ENCODE assay signal across 8 mouse cellular contexts in the genomic region with DNA sequence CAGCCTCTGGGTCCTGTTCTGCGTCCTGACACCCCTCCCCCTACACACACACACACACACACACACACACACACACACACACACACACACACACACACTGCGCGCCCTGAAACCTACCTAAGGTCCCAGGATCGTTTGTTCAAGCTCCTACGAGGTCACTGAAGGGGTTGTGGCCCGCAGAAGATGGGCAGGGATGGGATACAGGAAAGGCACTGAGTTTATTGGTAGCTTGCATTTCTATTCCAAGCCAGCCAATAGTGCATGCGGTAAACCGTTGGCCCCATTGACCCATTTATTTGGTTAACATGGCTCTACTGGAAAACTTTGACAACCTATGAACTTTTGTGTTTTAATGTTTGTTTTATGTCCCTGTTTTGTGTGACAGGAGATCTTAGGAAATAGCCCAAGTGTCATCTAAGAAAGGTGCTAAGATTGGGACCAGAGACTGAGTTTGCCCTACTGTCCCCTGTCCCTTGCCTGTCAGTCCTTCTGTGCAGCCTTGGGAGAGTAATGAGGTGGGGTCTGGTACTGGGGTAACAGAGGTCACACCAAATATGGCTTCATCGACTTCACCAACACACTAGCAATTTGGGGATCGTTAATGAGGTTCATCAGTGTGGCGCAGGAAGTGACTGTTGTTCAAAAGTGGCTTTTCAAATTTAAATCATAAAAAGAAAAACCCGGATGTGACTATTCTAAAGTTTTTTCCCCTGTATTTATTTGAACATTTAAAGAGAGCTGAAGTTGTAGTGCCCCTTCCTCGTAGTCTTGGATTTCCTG. TPM values are rescaled to one million over a fixed set of nuclear protein-coding genes. Genes with fewer than 3 reads are reported as not detected.
DNase-seq lines count a peak whose midpoint lies in the region; ATAC-seq lines count a peak whose summit lies in the region.

No protein-coding gene starts in this region.

- H3K36me3 ChIP-seq in lung, embryonic 15.5 days, result 0 out of 2 replicates have a peak, but pooled peaks cover 4% of the 10 kb centered on the region
- peaks cover 44% of the 10 kb centered on the region for H3K36me3 ChIP-seq in erythroblast, embryonic 14.5 days (ENCODE audit: control insufficient read depth)
- peaks cover 10% of the 10 kb centered on the region; the same call in 1 of the 2 replicates for H3K36me3 ChIP-seq in limb, embryonic 13.5 days
- H3K36me3 ChIP-seq in neural tube, embryonic 12.5 days, result no peaks in the 10 kb centered on the region

- peak overlapping the region; percentile 96 for H3K27ac ChIP-seq in lung, embryonic 15.5 days
- H3K27ac ChIP-seq in limb, embryonic 13.5 days, result peak overlapping the region; percentile 90
- H3K27ac ChIP-seq in neural tube, embryonic 12.5 days, result peak overlapping the region; percentile 71; the same call in 1 of the 2 replicates

- 20% methylated on average over 13 of the region's 13 CpGs for WGBS in lung, embryonic 15.5 days
- 32% methylated on average over 13 of the region's 13 CpGs for WGBS in limb, embryonic 13.5 days
- 42% methylated on average over 13 of the region's 13 CpGs for WGBS in neural tube, embryonic 12.5 days

- H3K9me3 ChIP-seq in lung, embryonic 15.5 days, result no peaks in the 10 kb centered on the region
- peaks cover 3% of the 10 kb centered on the region for H3K9me3 ChIP-seq in erythroblast, embryonic 14.5 days (ENCODE audit: control insufficient read depth, low read length)
- no peaks in the 10 kb centered on the region for H3K9me3 ChIP-seq in limb, embryonic 13.5 days
- H3K9me3 ChIP-seq in neural tube, embryonic 12.5 days, result no peaks in the 10 kb centered on the region

- H3K4me3 ChIP-seq in lung, embryonic 15.5 days, result peak overlapping the region; percentile 82
- peak overlapping the region; percentile 79 for H3K4me3 ChIP-seq in erythroblast, embryonic 14.5 days (replicated peaks)
- peak overlapping the region; percentile 85 for H3K4me3 ChIP-seq in limb, embryonic 13.5 days
- H3K4me3 ChIP-seq in neural tube, embryonic 12.5 days, result peak overlapping the region; percentile 76

- H3K4me2 ChIP-seq in lung, embryonic 15.5 days, result peak overlapping the region; percentile 61
- peak overlapping the region; percentile 80 for H3K4me2 ChIP-seq in limb, embryonic 13.5 days (replicated peaks)
- H3K4me2 ChIP-seq in neural tube, embryonic 12.5 days (replicated peaks), result peak overlapping the region; percentile 79

- peaks cover 26% of the 10 kb centered on the region for H3K4me1 ChIP-seq in lung, embryonic 15.5 days
- peaks cover 61% of the 10 kb centered on the region for H3K4me1 ChIP-seq in erythroblast, embryonic 14.5 days (ENCODE audit: control insufficient read depth)
- peaks cover 27% of the 10 kb centered on the region for H3K4me1 ChIP-seq in limb, embryonic 13.5 days
- H3K4me1 ChIP-seq in neural tube, embryonic 12.5 days, result peaks cover 11% of the 10 kb centered on the region

- no peak for ATAC-seq in lung, embryonic 15.5 days (ENCODE audit: borderline replicate concordance, extremely low read depth, low FRiP score, low TSS enrichment)
- no peak for ATAC-seq in limb, embryonic 13.5 days (ENCODE audit: low FRiP score, low read depth)
- ATAC-seq in neural tube, embryonic 12.5 days (ENCODE audit: low FRiP score, low read depth), result no peak

- no peak for DNase-seq in lung, postnatal 25 days (ENCODE audit: low spot score)
- no peak for DNase-seq in adrenal gland, postnatal 14 days
- DNase-seq in adrenal gland, adult 8-10 months, result no peak
- DNase-seq in kidney, adult 18-20 months, result no peak

- no peaks in the 10 kb centered on the region for H3K27me3 ChIP-seq in lung, embryonic 15.5 days
- H3K27me3 ChIP-seq in erythroblast, embryonic 14.5 days (ENCODE audit: control insufficient read depth), result no peaks in the 10 kb centered on the region
- H3K27me3 ChIP-seq in limb, embryonic 13.5 days, result no peaks in the 10 kb centered on the region
- no peaks in the 10 kb centered on the region for H3K27me3 ChIP-seq in neural tube, embryonic 12.5 days (replicated peaks)

- H3K9ac ChIP-seq in lung, embryonic 15.5 days, result peak overlapping the region; percentile 88
- H3K9ac ChIP-seq in limb, embryonic 13.5 days, result peak overlapping the region; percentile 94
- H3K9ac ChIP-seq in neural tube, embryonic 12.5 days, result peak overlapping the region; percentile 82

RNA-seq across cellular contexts. Expression of gene Ifnar2, which starts 1.1 kb away (rescaled TPM):
- polyA plus RNA-seq in lung, embryonic 15.5 days (2015; fragmentation: Nextera tagmentation; extraction: Ambion mirVana), result 61.9 and 70.3 TPM in 2 replicates
- polyA plus RNA-seq in erythroblast, embryonic 14.5 days (2012), result 7.3 and 9.3 TPM in 2 replicates
- polyA plus RNA-seq in limb, embryonic 13.5 days (2015; fragmentation: Nextera tagmentation; extraction: Ambion mirVana), result 54.6 and 58.1 TPM in 2 replicates
- polyA plus RNA-seq in neural tube, embryonic 12.5 days (2016; fragmentation: Nextera tagmentation; extraction: Ambion mirVana), result 30.7 and 35.4 TPM in 2 replicates
- 83.9 and 86.1 TPM in 2 replicates for total RNA-seq in adrenal gland, postnatal 14 days (2021)
- 100 to 1,000 TPM in 1 of 4 experiments, 10 to 100 TPM in 3; 83.7 to 103 (median 95.8) TPM for total RNA-seq in adrenal gland, adult 8-10 months (2022)

RNA-seq across cellular contexts. Expression of gene Gm21970, which starts 17.9 kb away (rescaled TPM):
- polyA plus RNA-seq in lung, embryonic 15.5 days (2015; fragmentation: Nextera tagmentation; extraction: Ambion mirVana), result 0.36 TPM in 1 of 2 replicates, not detected in the other
- polyA plus RNA-seq in erythroblast, embryonic 14.5 days (2012), result not detected in 2 replicates
- polyA plus RNA-seq in limb, embryonic 13.5 days (2015; fragmentation: Nextera tagmentation; extraction: Ambion mirVana), result not detected in 2 replicates
- polyA plus RNA-seq in neural tube, embryonic 12.5 days (2016; fragmentation: Nextera tagmentation; extraction: Ambion mirVana), result not detected in 2 replicates
- 0.59 TPM in 1 of 2 replicates, not detected in the other for total RNA-seq in adrenal gland, postnatal 14 days (2021)
- under 1 TPM in 1 of 4 experiments, not detected in 3; 0.54 TPM for total RNA-seq in adrenal gland, adult 8-10 months (2022)

RNA-seq across cellular contexts. Expression of gene Il10rb, which starts 32.3 kb away (rescaled TPM):
- polyA plus RNA-seq in lung, embryonic 15.5 days (2015; fragmentation: Nextera tagmentation; extraction: Ambion mirVana), result 45.0 and 49.5 TPM in 2 replicates
- 0.73 and 0.96 TPM in 2 replicates for polyA plus RNA-seq in erythroblast, embryonic 14.5 days (2012)
- polyA plus RNA-seq in limb, embryonic 13.5 days (2015; fragmentation: Nextera tagmentation; extraction: Ambion mirVana), result 15.6 and 18.2 TPM in 2 replicates
- polyA plus RNA-seq in neural tube, embryonic 12.5 days (2016; fragmentation: Nextera tagmentation; extraction: Ambion mirVana), result 8.5 and 9.0 TPM in 2 replicates
- total RNA-seq in adrenal gland, postnatal 14 days (2021), result 105 and 106 TPM in 2 replicates
- total RNA-seq in adrenal gland, adult 8-10 months (2022), result 100 to 1,000 TPM; 281 to 305 (median 301) TPM
